Mouse (Mus musculus) embryonic facial prominence, embryonic 11.5 days (tissue): ENCODE measurements around the gene Pitpnm1. TPM values are rescaled to one million over a fixed set of nuclear protein-coding genes. Genes with fewer than 3 reads are reported as not detected.

ENCODE experiments used
- ATAC-seq: fragments of 200-750 bp; cut with Nextera tagmentation; replicated peaks from 2 replicates; pipeline ENCODE4 v1.8.0; 2017; ENCODE audit warnings: low read depth; ENCODE audit not compliant: insufficient number of reproducible peaks, low FRiP score, low TSS enrichment
- DNase-seq: peaks from one replicate; pipeline ENCODE4 v3.0.0-alpha.2; 2015; ENCODE audit warnings: low spot score
- H3K27ac ChIP-seq: fragments of 300-500 bp; sonication (generic); replicated peaks from 2 replicates; pipeline ENCODE4 v1.5.1; 2014; ENCODE audit warnings: mild to moderate bottlenecking, low read depth, low read length, control low read depth
- H3K27me3 ChIP-seq: fragments of 300-500 bp; sonication (generic); 2 replicates; pipeline ENCODE4 v1.6.1; 2014; ENCODE audit warnings: mild to moderate bottlenecking, low read length, moderate library complexity, mixed read lengths; ENCODE audit not compliant: control insufficient read depth, insufficient read depth
- H3K36me3 ChIP-seq: fragments of 300-500 bp; sonication (generic); replicated peaks from 2 replicates; pipeline ENCODE4 v1.6.1; 2014; ENCODE audit warnings: low read depth, mild to moderate bottlenecking, low read length, moderate library complexity, mixed read lengths; ENCODE audit not compliant: control insufficient read depth, insufficient read depth
- H3K4me1 ChIP-seq: fragments of 300-500 bp; sonication (generic); 2 replicates; pipeline ENCODE4 v1.6.1; 2014; ENCODE audit warnings: low read length, mixed read lengths; ENCODE audit not compliant: control insufficient read depth, insufficient read depth
- H3K4me2 ChIP-seq: fragments of 300-500 bp; sonication (generic); 2 replicates; pipeline ENCODE4 v1.6.1; 2014; ENCODE audit warnings: low read depth, mild to moderate bottlenecking, control low read depth, low read length, moderate library complexity
- H3K4me3 ChIP-seq: fragments of 300-500 bp; sonication (generic); 2 replicates; pipeline ENCODE4 v1.5.1; 2014; ENCODE audit warnings: low read depth, low read length, control low read depth
- H3K9ac ChIP-seq: fragments of 300-500 bp; sonication (generic); replicated peaks from 2 replicates; pipeline ENCODE4 v1.6.1; 2014; ENCODE audit warnings: mild to moderate bottlenecking, control low read depth, low read length
- H3K9me3 ChIP-seq: fragments of 300-500 bp; sonication (generic); replicated peaks from 2 replicates; pipeline ENCODE4 v1.6.1; 2016; ENCODE audit warnings: mild to moderate bottlenecking, low read length, inconsistent platforms, mixed read lengths; ENCODE audit not compliant: control insufficient read depth
- WGBS: fragments of 180-500 bp; shearing (Covaris S2); extraction: QIAGEN DNeasy Blood & Tissue Kit; methylation state at CpG from one replicate; pipeline ENCODE4 v1.1.7; 2014; 5-methylcytosine and 5-hydroxymethylcytosine counted together
- polyA plus RNA-seq: library from polyadenylated mRNA; unstranded; fragments of >200 nt; fragmentation: Nextera tagmentation; extraction: Ambion mirVana; gene quantifications from 2 replicates; pipeline ENCODE4 v1.2.1, GENCODE M21; 2014

Gene Pitpnm1
- polyA plus RNA-seq, 1 experiment from 2014 or later: 6.3 TPM

DNA sequence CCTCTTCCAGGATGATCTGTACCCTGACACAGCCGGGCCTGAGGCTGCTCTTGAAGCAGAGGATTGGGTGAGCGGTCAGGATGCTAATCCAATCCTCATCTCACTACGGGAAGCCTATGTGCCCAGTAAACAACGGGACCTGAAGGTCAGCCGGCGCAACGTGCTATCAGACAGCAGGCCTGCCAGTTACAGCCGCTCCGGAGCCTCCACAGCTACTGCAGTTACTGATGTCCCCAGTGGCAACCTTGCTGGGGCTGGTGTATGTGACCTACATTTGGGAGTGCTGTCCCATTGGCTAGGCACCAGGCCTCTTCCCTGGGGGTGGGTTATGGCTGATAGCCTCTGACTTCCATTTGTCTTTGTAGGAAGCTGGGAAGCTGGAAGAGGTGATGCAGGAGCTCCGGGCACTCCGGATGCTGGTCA is 53.4 kb downstream of the Pitpnm1 start, which contains the start of gene Ptprcap:
Gene Ptprcap (plus strand): TSS at position 373 of the 423 bp plus-strand sequence.
- Histone ChIP-seq H3K36me3 (no peaks in the 10 kb centered on the region; the same call in none of the 2 replicates), H3K9me3 (no peaks in the 10 kb centered on the region), H3K27ac (no peak within 1 kb of the TSS), H3K4me2 (no peak within 1 kb of the TSS), H3K27me3 (no peaks in the 10 kb centered on the region), H3K4me1 (peaks cover 4% of the 10 kb centered on the region), H3K4me3 (no peak within 1 kb of the TSS), H3K9ac (no peak within 1 kb of the TSS)
- no peak for ATAC-seq
- WGBS: 72% methylated on average over 11 of the region's 11 CpGs
- DNase-seq: no peak

DNA sequence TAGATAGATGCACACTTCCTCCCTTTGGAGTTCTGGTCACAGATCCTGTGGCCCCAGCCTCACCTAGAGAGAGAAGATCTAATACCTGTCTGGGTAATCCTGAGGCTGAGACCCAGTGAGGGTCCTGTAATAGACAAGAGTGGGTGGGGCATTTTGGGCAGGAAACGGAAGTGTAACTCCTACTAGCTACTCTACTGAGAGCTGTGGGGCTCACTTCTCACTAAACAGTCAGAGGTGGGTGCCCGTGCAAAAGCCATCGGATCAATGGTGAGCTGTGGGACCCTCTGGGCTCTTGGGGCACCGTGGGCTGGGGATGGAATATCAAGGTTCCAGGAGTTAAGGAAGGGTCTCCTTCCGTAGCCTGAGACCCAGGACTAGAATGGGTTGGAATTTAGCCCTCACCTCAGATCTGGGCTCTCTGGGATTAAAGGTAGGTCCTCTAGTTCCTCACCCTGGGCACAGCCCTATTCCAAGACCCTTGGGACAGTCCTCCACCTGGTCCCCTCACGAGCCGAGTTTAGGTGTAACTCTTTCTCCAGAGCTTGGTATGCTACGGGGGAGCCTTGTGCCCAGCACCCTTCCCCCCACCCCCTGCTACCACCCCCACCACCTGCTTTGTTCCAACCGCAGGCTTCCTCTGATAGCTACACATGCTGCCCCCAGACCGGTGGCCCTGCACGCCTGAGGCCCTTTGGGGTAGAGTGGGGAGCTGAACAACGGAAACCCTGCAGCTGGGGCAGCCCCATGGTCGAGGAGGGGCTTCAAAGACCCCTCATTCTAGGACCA is 54.8 kb downstream of the Pitpnm1 start:
- Histone ChIP-seq H3K4me3 (no peak overlapping the region), H3K4me2 (no peak overlapping the region), H3K9me3 (no peaks in the 10 kb centered on the region), H3K27me3 (no peaks in the 10 kb centered on the region), H3K9ac (no peak overlapping the region), H3K27ac (no peak overlapping the region), H3K36me3 (peaks cover 2% of the 10 kb centered on the region), H3K4me1 (no peaks in the 10 kb centered on the region)
- ATAC-seq: no peak
- DNase-seq: no peak
- 78% methylated on average over 13 of the region's 13 CpGs for WGBS

DNA sequence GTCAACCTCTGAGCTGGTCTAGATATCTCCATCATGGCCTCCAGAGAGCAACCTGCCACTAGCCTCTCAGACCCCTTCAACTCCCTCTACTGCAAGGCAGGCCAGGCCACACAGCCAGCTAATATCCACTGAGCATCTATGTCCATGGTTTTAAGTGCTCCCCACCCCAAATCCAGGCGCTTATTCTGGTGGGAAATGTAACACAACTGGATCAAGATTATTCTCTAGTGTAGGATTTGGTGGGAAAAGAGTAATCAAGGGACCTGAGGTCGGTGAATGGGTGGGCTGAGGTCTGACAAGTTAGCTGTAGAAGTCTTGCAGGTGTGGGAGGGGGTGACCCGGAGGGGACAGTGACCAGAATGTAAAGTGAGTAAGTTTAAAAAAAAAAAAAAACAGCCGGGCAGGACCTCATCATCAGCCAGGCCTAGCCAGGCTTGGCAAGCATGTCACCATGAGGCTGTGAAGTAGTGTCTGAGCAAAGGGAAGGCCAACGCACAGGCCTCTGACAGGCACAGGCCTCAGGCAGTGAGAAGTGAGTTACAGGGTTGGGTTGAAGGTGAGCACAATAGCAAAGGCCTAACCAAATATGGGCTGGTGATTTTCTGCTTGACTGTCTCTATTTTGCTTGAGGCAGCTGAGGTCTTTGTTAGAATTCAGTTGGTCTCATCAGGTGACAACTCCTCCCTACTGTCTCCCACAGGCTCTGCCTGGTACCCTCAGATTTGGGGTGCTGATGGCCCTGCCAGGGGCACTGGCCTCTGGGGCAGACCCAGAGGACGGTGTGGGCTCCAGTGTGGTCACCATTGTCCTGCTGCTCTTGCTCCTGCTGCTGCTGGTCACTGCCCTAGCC is 55.6 kb downstream of the Pitpnm1 start:
- no peak overlapping the region for H3K4me3 ChIP-seq
- H3K36me3 ChIP-seq: peaks cover 2% of the 10 kb centered on the region
- H3K9ac ChIP-seq: no peak overlapping the region
- no peaks in the 10 kb centered on the region for H3K27me3 ChIP-seq
- ATAC-seq (no peak), DNase-seq (no peak)
- H3K27ac ChIP-seq: no peak overlapping the region
- WGBS: 72% methylated on average over 6 of the region's 6 CpGs
- H3K4me2 ChIP-seq: no peak overlapping the region
- H3K9me3 ChIP-seq: no peaks in the 10 kb centered on the region
- H3K4me1 ChIP-seq: no peaks in the 10 kb centered on the region

DNA sequence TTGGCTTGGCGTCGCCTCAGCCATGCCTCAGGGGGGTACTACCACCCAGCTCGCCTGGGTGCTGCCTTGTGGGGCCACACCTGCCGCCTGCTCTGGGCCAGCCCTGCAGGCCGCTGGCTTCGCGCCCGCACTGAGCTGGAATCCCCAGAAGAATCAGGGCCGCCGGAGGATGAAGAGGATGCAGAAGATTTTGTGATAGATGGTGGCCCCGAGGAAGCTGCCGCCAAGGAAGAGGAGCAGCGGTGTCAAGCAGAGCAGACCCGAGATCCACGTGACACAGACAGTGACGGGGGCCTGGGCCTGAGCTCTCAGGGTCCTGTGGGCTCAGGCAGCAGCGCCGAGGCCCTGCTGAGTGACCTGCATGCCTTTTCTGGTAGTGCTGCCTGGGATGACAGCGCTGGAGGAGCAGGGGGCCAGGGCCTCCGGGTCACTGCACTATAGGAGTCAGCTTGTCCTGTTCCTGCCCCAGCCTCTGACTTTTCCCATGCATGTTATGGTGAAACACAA is 56.3 kb downstream of the Pitpnm1 start:
- Histone ChIP-seq H3K36me3 (peaks cover 2% of the 10 kb centered on the region), H3K4me1 (no peaks in the 10 kb centered on the region), H3K27me3 (no peaks in the 10 kb centered on the region), H3K9me3 (no peaks in the 10 kb centered on the region), H3K4me2 (no peak overlapping the region), H3K27ac (no peak overlapping the region), H3K4me3 (no peak overlapping the region), H3K9ac (no peak overlapping the region)
- no peak for DNase-seq
- no peak for ATAC-seq
- WGBS: 69% methylated on average over 18 of the region's 20 CpGs

DNA sequence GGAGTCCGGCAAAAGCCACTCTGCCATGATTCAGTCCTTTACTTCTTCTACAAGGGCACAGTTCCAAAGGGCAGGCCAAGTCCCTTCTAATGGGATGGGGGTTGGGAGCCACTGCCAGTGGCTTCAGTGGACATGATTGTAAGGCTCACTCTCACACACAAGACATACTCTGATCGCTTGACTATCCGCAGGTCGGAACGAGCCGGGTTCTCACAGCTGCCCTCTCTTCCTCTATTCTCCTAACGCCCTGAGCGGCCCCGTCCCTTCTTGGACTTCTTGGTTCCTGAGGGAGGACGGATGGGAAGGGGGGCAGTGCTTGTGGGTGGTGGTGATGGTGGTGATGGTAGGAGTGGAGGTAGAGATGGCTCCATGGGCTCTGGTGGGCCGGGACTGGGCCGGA is 57.0 kb downstream of the Pitpnm1 start:
- ATAC-seq: no peak
- no peak overlapping the region for H3K9ac ChIP-seq
- no peak overlapping the region for H3K27ac ChIP-seq
- DNase-seq: no peak
- no peaks in the 10 kb centered on the region for H3K27me3 ChIP-seq
- H3K4me3 ChIP-seq: no peak overlapping the region
- 90% methylated on average over 12 of the region's 12 CpGs for whole genome bisulfite sequencing
- peaks cover 2% of the 10 kb centered on the region for H3K36me3 ChIP-seq
- no peak overlapping the region for H3K4me2 ChIP-seq
- no peaks in the 10 kb centered on the region for H3K4me1 ChIP-seq
- no peaks in the 10 kb centered on the region for H3K9me3 ChIP-seq

GRCm38 (mm10) chr19:4159049-4159448 is 59.3 kb downstream of the Pitpnm1 start:
- H3K27ac ChIP-seq: no peak overlapping the region
- ATAC-seq (no peak), DNase-seq (no peak)
- no peak overlapping the region for H3K9ac ChIP-seq
- no peaks in the 10 kb centered on the region for H3K9me3 ChIP-seq
- peaks cover 2% of the 10 kb centered on the region for H3K36me3 ChIP-seq
- H3K4me3 ChIP-seq: no peak overlapping the region
- WGBS: 92% methylated on average over 8 of the region's 8 CpGs
- H3K4me2 ChIP-seq: no peak overlapping the region
- H3K4me1 ChIP-seq: no peaks in the 10 kb centered on the region
- no peaks in the 10 kb centered on the region for H3K27me3 ChIP-seq

- H3K9me3 ChIP-seq: no peaks in the 10 kb centered on the region
- H3K36me3 ChIP-seq: peaks cover 2% of the 10 kb centered on the region
- H3K4me2 ChIP-seq: peak within 1 kb of the TSS; percentile 81
- H3K4me3 ChIP-seq: peak within 1 kb of the TSS; percentile 75
- peak; percentile 98 for DNase-seq
- ATAC-seq: peak; percentile 80
- WGBS: 6% methylated on average over 42 of the region's 42 CpGs
- no peak within 1 kb of the TSS for H3K27ac ChIP-seq
- no peaks in the 10 kb centered on the region for H3K4me1 ChIP-seq
- peak within 1 kb of the TSS; percentile 74 for H3K9ac ChIP-seq
- no peaks in the 10 kb centered on the region for H3K27me3 ChIP-seq
Observed at GRCm38 (mm10) chr19:4162646-4163542, 63.1 kb downstream of the Pitpnm1 start, which contains the start of gene Rps6kb2. Gene Rps6kb2, minus strand, starts transcription at chr19:4163354.
